Mouse (Mus musculus): ENCODE data around the gene Atg7.

Atg7 gene

DNA sequence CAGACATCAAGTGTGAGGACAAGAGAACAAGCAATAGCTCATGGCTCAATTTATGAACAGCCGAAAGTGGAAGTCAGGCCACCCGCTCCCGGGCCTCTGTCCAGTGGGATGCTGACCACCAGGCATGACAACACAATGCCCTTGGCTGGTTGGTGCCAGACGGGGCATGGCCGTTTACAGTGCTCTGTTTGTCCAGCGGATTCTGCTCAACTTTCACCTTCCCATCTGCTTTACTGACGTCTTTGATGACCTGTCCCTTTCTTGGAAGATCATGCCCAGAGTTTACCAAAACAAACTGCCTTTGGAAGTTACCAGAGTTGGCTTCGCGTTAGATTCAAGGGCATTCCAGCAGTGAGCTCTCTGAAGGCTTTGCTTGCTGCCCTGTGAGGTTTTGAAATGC lies 93.5 kb downstream of the Atg7 start:
- DNase-seq (ENCODE audit: low read depth): no peak

DNA sequence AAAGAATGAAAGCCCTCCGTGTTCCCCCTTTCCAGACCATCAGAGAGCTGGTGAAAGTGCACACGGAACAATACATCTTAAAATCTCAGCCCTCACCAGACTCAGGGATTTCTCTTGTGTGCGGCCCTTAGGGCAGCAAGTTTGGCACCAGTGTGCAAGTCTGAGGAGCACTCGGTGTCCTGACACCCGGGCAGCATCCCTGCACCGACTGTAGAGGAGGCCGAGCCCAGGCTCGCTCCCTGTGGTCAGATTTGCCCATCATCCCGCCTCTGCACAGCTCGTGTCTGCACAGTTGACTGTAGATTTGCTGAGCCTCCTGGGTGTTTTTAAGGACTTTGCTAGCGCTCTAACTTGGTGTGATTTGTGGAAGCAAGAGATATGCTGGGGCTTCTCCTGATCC lies 94.3 kb downstream of the Atg7 start:
- DNase-seq (ENCODE audit: low read depth): no peak

GRCm38 (mm10) chr6:114737931-114738759 lies 95.2 kb downstream of the Atg7 start:
- no peak for DNase-seq (ENCODE audit: low read depth)

- no peak for DNase-seq (ENCODE audit: low read depth)
Observed at GRCm38 (mm10) chr6:114738760-114739112, 95.8 kb downstream of the Atg7 start.

- DNase-seq (ENCODE audit: low read depth): no peak
Observed at GRCm38 (mm10) chr6:114742209-114743003, 99.5 kb downstream of the Atg7 start.

DNA sequence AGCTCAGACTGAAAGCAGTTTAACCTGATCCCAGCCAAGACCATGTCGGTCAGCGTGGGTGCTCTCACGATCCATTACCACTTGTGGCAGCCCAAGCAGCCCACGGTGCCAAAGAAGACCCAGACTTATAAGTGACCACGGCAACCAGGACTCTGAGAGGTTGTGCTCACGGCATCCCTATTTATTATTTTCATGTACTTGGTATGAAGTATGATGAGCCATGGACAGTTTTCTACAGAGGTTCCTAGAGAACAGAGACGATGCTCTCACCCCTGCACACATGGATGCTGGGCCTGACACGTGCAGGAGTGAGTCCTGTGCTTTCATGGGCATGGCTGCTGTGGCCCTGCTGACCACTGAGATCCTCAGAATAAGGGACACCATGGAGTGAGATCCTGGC lies 100.2 kb downstream of the Atg7 start:
- DNase-seq (ENCODE audit: low read depth): no peak

DNA sequence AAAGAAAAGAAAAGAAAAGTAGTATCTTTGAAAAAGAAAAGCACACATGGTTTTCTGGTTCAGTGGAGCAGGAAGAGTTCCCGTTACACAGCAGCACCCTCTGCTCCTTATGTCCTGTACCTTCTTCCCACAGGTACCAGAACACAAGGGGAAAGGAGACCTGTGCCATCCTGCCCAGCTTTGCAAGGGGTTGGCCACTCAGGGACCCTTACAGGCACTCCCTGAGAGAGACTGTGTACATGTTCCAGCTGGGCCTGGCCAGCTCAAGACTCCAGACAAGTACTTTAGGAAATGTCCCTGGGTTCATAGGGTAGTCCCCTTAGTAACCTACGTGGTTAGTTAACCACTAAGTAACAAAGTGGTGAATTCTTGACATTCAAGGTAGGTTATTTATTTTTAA lies 100.9 kb downstream of the Atg7 start:
- DNase-seq (ENCODE audit: low read depth): no peak

GRCm38 (mm10) chr6:114746439-114746974 lies 103.6 kb downstream of the Atg7 start:
- DNase-seq (ENCODE audit: low read depth): peak; percentile 35

DNA sequence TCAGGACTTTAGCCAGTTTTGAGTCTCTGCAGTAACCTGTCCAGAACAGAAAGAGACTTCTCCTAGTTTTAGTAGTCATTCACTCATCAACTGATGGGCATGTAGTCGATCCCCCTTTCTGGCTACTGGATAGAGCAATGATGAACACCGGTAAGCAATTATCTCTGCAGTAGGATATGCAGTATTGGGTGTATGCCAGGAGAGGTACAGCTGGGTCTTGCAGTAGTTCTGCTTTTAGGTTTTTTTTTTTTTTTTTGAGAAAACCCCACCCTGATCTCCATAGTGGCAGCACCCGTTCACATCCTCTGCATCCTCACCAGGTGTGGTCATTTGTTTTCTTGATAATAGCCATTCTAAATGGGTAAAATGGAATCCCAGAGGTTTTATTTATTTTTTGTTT lies 105.5 kb downstream of the Atg7 start:
- no peak for DNase-seq (ENCODE audit: low read depth)

DNA sequence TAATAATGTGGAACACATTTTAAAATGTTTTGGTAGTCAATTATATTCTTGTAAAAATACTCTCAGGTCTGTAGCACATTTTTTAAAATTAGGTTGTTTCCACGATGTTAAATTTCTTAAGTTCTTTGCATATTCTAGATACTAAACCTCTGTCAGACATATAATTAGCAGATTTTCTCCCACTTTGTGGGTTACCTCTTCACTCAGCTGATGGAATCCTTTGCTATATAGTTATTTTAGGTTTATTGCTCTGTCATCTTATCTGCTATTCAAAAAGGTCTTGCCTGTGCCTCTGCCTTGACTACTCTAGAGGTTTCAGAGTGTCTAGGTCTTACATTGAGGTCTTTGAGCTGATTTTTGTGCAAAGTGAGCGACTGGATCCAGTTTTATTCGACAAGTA lies 106.0 kb downstream of the Atg7 start:
- no peak for DNase-seq (ENCODE audit: low read depth)

DNA sequence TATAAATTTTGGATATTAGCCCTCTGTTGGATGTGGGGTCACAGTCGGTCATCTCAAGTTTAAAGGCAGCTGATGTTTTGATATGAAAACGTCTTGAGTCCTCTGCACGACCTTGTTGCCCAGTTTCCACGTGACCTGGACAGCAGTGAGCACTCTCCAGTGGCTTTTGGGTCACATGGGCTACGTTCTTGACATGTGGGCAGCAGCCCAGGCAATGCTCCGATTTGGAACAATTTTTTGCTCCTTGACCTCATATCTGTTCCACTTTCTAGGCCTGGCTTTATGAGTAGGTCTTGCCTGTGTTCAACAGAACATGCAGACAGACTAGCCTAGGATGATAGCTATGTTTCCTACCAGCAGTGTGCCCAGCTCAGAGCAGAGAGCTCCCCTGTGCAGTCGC lies 115.9 kb downstream of the Atg7 start:
- no peak for DNase-seq (ENCODE audit: low read depth)

DNA sequence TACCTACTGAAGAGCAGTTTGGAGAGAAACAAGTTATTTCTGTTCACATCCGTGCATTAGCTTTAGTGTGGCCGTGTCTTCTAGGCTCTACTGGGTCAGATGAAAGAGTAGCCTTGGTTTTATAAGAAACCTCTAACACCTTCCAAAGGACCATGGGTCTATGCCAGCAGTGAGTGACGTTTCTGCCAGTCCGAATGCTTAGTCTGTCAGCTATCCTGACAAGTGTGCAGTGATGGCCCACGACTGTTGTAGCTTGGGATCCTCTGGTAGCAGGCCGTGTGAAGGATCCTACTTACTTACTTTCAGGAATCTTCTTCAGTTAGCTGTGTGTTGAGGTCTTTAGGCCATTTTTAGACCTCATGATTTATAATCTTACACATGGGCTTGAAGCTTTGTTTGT lies 123.4 kb downstream of the Atg7 start:
- no peak for DNase-seq (ENCODE audit: low read depth)

DNA sequence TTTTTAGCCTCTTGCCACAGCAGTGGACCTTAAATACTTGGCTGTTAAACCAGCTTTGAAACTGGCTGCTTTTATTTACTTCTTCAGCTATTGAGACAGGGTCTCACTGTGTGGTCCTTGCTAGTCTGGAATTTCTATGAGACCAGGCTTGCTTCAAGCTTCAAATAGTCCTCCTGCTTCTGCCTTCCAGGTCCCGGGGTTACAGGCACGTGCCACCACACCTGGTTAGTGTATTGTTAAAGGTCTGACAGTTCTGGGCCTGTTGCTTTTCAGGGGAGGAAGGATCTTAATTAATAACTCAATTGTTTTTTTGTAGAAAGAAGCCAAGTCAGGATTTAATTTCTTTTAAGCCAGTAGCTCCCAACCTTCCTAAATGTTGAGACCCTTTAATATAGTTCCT lies 124.8 kb downstream of the Atg7 start:
- DNase-seq (ENCODE audit: low read depth): no peak

GRCm38 (mm10) chr6:114770337-114770736 lies 127.4 kb downstream of the Atg7 start:
- DNase-seq (ENCODE audit: low read depth): no peak

- DNase-seq (ENCODE audit: low read depth): no peak
Observed at GRCm38 (mm10) chr6:114771502-114771901, 128.6 kb downstream of the Atg7 start.

- DNase-seq (ENCODE audit: low read depth): no peak
Observed at GRCm38 (mm10) chr6:114775210-114775609, 132.3 kb downstream of the Atg7 start.

DNA sequence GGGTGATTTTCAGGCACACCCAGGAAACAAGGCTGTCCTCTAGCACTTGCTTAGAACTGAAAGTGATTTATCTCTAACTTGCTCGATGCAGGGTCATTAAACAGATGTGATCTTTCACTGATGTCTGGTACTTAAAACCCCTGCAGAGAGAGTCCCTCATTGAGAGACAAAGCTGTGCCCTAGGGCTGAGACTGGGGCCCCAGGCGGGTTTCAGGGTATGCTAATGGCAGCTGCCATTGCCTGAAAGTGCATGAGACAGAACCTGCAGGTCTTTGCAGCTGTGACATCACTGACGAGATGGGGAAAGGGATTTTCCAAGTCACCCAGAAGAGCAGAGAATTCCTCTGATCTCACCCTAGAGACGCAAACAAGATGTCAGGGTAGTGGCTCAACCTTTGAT lies 135.0 kb downstream of the Atg7 start:
- DNase-seq (ENCODE audit: low read depth): peak; percentile 25

GRCm38 (mm10) chr6:114778650-114779049 lies 135.8 kb downstream of the Atg7 start:
- no peak for DNase-seq (ENCODE audit: low read depth)

DNA sequence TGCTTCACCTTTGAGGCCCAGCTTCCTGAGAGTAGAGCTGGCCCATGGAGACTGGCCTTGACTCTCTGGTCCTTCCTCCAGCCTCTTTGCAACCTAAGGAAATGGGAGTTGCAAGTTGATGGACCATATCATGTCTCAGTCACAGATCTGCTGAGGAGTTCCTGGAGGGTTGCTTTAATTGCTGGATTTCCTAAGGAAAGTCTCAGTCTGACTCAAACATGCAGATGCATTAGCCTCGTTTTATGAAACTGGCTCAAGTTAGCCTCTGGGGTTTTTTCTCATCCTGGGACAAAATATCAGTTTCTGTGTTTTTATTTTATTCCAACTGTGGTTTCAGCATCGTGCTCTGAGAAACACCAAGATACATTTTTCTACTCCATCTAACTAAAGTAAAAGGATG lies 137.7 kb downstream of the Atg7 start:
- DNase-seq (ENCODE audit: low read depth): no peak

- peak; percentile 99 for DNase-seq (ENCODE audit: low read depth)
Observed at GRCm38 (mm10) chr6:114781415-114782240, 138.7 kb downstream of the Atg7 start.

GRCm38 (mm10) chr6:114782486-114782885 lies 139.6 kb downstream of the Atg7 start:
- DNase-seq (ENCODE audit: low read depth): no peak

- no peak for DNase-seq (ENCODE audit: low read depth)
Observed at GRCm38 (mm10) chr6:114786461-114786860, 143.6 kb downstream of the Atg7 start.
